Mouse (Mus musculus) cerebellum, adult (tissue): Measurements from ENCODE around the gene Prkca.

Experiments
- ATAC-seq: cut with Nextera tagmentation; 2 replicates; pipeline ENCODE4 v1.9.2; 2017; ENCODE audit warnings: mild to moderate bottlenecking, moderate library complexity, mixed read lengths; ENCODE audit not compliant: insufficient number of reproducible peaks, low FRiP score, low TSS enrichment

Prkca gene

DNA sequence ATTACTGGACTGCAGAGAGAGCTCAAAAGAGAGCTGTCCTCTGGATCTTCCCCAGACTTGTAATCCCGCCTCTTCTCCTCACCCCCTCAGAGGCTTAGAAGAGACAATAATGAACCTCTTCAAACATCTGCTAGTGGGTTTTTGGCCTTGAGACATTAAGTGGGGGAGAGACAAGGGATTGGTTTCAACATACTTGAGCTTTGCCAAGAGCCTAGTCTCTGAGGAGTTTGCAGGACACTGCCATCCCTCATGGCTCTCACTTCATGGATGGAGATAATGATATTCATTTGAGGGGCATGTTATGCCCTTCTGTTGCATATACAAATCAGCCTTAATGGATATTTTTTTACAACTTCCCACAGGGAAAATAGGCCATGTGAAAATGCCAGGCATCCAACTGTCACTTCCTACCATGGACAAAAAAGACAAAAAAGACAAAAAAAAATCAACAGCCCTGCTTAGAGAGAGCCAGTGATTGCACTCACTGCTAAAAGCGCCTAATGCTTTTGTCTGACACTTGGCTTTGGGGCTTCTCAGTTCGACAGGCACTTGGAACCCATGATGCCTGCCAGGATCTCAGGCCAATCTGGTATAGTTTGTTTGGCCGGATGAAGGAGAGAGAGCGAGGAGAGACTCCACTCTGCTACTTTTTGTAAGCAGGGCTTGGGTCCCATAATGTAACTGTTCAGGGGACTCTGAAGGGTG, 263.6 kb downstream of the Prkca start:
- ATAC-seq, result no peak

GRCm38 (mm10) chr11:108079454-108079853, 264.3 kb downstream of the Prkca start:
- no peak for ATAC-seq

GRCm38 (mm10) chr11:108077514-108077913, 266.2 kb downstream of the Prkca start:
- ATAC-seq, result no peak

DNA sequence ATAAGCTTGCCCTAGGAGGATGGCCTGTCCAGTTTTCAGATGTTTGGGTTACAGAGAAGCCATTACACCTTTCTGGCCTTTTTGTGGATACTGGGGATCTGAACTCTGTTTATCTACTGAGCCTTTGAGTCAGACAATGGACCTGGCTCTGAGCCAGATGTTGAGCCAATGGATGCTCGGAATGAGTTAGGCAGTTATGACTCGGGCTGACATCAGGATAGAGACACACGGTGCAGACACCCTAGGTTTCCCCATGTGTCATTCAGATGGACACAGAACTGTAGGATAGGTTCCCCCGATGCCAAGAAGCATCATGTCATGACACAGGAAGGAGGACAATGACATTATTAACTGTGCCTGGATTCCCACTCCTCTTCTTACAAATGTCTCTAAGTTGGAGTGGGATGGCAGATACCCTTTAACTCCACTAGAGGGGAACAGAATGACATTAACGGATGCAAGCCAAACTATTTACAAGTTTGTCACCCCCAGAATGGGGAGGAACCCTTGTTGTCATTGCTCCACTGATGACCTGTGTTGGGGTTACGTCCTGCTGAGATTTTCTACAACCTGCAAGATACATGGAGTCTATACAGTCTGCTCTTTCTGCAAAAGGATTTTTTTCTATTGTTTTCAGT, 271.0 kb downstream of the Prkca start:
- no peak for ATAC-seq

GRCm38 (mm10) chr11:108071230-108071629, 272.5 kb downstream of the Prkca start:
- ATAC-seq, result no peak

DNA sequence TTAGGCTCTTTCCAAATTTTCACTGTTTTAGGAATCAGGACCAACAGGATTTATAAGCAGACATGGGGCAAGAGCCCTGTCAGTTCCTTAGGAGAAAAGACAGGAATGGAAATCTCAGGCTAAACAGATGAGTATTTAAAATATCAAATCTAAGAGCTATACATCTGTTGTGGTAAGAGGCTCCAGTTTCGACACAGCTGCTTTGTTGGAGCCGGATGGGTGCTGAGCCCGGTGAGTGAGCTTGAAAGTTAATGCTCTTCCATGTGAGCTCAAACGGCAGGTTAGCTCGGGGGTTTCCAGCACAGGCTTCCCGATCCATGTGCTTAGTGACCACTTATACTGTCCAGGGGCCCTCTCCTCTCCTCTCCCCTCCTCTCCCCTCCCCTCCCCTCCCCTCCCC, 273.7 kb downstream of the Prkca start:
- ATAC-seq, result no peak

DNA sequence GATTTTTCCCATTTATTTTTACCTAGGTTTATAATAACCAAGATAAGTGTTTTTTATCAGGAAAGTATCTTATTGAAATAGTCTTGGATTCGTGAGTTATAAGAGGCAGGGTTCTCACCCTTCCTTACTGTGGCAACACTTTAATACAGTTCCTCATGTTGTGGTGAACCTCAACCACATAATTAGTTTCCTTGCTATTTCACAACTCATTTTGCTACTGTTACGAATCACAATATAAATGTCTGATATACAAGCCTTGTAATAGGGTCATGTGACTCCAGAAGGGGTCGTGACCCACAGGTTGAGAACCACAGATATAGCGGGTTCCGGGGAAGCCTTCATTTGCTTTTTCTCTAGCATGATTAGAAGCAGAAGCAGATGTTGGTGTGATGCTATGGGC, 275.3 kb downstream of the Prkca start:
- no peak for ATAC-seq

GRCm38 (mm10) chr11:108067161-108067560, 276.6 kb downstream of the Prkca start:
- no peak for ATAC-seq

DNA sequence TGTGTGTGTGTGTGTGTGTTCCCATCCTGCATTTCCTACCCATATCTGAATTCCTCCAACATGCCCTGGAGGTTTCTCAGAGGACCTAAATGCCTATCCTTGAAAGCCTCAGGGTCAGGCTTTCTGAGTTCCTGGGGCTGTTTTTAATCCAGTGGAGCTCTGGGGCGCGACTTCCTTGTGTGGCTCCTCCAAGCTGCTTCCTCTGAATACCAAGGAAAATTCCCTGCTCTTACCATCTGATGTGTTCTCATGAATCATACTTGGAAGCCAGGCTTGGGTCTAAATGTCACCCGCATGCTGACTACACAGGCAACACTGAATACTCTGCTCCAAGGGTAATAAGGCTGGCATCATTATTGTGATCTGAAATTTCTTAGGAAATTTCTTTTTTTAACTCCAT, 279.3 kb downstream of the Prkca start:
- no peak for ATAC-seq

GRCm38 (mm10) chr11:108063096-108063495, 280.6 kb downstream of the Prkca start:
- no peak for ATAC-seq

DNA sequence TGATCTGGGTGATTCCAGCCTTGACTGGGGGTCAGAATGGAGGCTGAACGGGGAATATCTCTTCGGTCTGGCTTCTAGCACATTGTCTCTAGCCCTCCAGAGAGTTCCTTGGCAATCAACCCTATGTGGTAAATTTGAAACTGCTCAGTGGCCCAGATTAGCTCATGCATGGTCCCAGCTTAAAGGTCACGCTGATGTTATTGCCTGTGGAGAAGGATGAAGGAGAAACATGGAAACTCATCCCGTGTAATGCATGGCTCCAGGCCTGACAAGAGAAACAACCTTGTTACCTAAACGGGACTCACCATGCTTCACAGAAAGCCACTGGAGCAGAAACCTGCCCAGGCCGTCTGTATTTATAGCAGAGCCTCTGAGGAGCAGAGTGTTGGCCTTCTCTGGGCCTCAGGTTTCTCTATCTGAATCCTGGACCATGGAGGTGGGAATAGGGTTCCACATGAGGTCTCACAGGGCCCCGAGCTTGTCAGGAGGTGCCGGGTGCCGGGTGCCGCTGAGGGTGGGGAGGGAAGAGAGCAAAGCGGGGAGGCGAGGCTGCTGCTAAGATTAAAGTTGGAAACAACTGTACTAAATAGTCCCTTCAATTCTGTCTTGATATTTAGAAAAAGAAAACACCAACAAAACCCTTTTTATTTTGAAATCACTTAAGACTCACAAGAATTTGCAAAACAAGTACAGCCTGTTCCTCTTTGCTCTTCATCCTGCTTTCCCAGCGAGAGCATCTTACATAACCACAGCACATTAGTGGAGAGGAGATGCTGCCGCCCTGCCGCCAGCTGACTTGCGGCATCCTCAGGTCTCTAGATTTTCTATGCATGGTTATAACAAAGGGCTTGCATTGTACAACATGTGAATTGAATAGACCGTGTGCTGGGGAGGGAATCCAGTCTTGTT, 281.9 kb downstream of the Prkca start:
- no peak; the same call in 1 of the 2 replicates for ATAC-seq

- ATAC-seq, result no peak
Measured at GRCm38 (mm10) chr11:108057138-108057537, 286.6 kb downstream of the Prkca start.

GRCm38 (mm10) chr11:108054647-108055046, 289.1 kb downstream of the Prkca start:
- ATAC-seq, result no peak

GRCm38 (mm10) chr11:108053746-108054145, 290.0 kb downstream of the Prkca start:
- no peak for ATAC-seq

- no peak for ATAC-seq
Measured at GRCm38 (mm10) chr11:108041669-108042068, 302.1 kb downstream of the Prkca start.

DNA sequence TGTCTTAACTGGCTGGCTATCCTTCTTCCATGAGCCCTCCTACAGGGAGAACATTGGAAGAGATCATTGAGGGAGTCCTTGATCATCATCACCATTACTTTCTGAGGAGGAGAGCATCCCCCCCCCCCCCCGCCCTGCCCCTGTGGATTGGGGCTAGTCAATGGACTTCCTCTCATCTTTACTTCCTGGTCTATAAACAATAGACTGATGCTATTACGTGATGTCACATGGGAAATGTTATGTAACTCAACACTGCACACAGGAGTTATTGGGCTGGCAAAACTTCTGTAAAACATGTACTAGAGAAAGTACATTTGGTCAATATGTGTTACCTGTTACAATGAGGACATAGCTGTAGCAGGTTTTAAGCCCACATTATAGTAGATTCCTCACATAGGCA, 302.9 kb downstream of the Prkca start:
- no peak for ATAC-seq

GRCm38 (mm10) chr11:108039761-108040160, 304.0 kb downstream of the Prkca start:
- no peak for ATAC-seq

GRCm38 (mm10) chr11:108038989-108039388, 304.7 kb downstream of the Prkca start:
- no peak for ATAC-seq

DNA sequence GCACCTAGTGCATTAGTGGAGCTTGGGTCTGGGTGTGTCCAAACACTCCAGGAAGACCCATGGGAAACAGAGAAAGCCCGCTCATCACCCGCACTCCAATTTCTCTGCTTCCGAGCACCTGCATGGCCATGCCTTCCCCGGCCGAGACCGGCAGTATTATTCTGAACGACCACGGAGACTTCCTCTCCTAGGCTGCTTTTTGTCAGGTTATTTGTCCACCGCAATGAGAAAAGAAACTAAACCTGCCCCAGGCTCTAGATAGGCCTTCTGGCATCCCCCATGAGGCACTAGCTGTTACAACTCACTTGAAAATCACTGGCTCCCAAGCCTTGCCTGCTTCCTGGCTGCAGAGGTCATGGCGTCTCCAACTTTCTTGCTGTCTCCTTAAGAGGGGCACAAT, 307.4 kb downstream of the Prkca start:
- ATAC-seq, result no peak

DNA sequence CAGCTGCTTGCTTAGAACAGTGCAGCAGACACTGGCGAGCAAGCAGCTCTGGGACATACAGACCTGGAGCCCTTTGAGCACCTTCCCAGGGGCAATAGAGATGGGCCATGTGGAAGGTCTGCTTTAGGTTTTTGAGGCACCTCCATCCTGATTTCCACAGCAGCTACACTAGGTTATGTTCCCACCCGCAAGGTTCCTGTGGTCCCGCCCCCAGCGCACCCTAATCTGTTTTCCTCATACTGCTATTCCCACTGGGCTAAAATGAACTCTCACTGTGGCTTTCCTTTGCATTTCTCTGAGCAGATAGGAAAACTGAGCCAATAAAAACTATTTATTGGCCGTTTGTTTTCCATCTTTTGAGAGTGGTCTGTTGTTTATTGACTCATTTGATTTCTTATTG, 308.0 kb downstream of the Prkca start:
- ATAC-seq, result no peak

DNA sequence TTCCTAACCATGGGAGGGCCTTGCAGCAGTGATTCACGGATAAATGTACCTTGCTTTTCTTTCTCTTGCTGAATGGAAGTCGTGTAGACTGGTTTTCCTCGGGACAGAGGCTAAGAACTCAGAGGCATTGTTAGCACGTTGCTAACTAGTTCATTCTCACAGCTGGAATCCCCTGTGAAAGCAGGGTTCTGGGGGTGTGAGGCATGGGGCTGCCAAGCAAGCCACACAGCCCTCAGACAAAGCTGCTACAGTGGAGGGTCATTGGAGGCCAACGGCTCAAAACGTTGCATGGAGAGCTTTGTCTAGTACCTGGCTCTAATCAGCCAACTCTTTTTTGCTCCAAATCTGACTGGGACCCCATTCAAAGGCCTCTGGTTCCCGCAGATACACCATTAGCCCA, 309.4 kb downstream of the Prkca start:
- ATAC-seq, result no peak
